Mouse (Mus musculus) limb, embryonic 13.5 days (tissue): ENCODE results near the gene Stard7. TPM values are rescaled to one million over a fixed set of nuclear protein-coding genes. Genes with fewer than 3 reads are reported as not detected.

Source experiments
- ATAC-seq: fragments of 200-750 bp; cut with Nextera tagmentation; 2 replicates; pipeline ENCODE4 v1.8.0; 2017; ENCODE audit warnings: low read depth, moderate number of reproducible peaks, moderate TSS enrichment; ENCODE audit not compliant: low FRiP score
- H3K27ac ChIP-seq: fragments of 300-500 bp; sonication (generic); 2 replicates; pipeline ENCODE4 v1.5.1; 2015; ENCODE audit warnings: inconsistent platforms, mild to moderate bottlenecking, moderate library complexity
- H3K27me3 ChIP-seq: fragments of 300-500 bp; sonication (generic); 2 replicates; pipeline ENCODE4 v1.6.1; 2015; ENCODE audit warnings: mild to moderate bottlenecking, inconsistent platforms
- H3K36me3 ChIP-seq: fragments of 300-500 bp; sonication (generic); 2 replicates; pipeline ENCODE4 v1.6.1; 2015; ENCODE audit warnings: inconsistent platforms, mild to moderate bottlenecking, moderate library complexity
- H3K4me1 ChIP-seq: fragments of 300-500 bp; sonication (generic); 2 replicates; pipeline ENCODE4 v1.6.1; 2015; ENCODE audit warnings: inconsistent platforms
- H3K4me2 ChIP-seq: fragments of 300-500 bp; sonication (generic); replicated peaks from 2 replicates; pipeline ENCODE4 v1.6.1; 2015; ENCODE audit warnings: inconsistent platforms, mild to moderate bottlenecking, moderate library complexity
- H3K4me3 ChIP-seq: fragments of 300-500 bp; sonication (generic); 2 replicates; pipeline ENCODE4 v1.5.1; 2015; ENCODE audit warnings: moderate library complexity, mild to moderate bottlenecking, inconsistent platforms
- H3K9ac ChIP-seq: fragments of 300-500 bp; sonication (generic); 2 replicates; pipeline ENCODE4 v1.6.1; 2015; ENCODE audit warnings: mild to moderate bottlenecking, inconsistent platforms
- H3K9me3 ChIP-seq: fragments of 300-500 bp; sonication (generic); 2 replicates; pipeline ENCODE4 v1.6.1; 2016; ENCODE audit warnings: inconsistent platforms
- WGBS: fragments of 180-500 bp; shearing (Covaris S2); methylation state at CpG from one replicate; pipeline ENCODE4 v1.1.7; 2015; 5-methylcytosine and 5-hydroxymethylcytosine counted together
- polyA plus RNA-seq: library from polyadenylated mRNA; unstranded; fragments of >200 nt; fragmentation: Nextera tagmentation; extraction: Ambion mirVana; gene quantifications from 2 replicates; pipeline ENCODE4 v1.2.1, GENCODE M21; 2015

The Stard7 gene
- polyA plus RNA-seq, 1 experiment from 2014 or later, result 63.8 TPM

DNA sequence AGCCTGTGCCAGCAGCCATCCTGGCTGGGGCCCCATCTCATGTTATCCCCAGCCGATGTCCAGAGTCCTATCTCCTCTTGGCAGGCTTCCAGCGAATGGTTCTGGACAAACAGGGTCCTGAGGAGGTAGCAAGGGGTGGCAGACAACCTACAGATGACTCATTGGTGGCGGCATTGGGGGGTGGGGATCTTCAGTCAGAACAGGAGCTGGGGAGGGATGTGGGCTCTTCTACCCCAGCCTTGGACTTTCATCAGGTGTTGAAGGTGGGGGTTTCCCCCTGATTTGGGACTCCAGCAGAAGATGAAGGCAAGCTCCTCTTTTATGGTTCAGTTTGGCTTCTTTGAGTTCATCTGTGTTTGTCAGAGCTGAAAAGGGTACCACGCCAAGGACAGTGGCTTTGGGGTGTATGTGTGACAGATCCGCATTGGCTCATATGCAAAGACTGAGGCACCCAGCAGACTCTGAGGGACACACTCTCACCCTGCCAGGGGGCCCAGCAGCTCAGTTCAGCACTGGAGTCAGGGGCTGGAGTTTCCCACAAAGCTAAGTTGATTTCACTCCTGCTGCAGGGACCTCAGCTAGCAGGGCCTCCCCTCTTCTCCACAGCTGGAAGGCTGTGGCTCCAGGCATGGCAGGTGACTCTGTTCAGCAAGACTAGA is 64.1 kb downstream of the Stard7 start:
- Histone ChIP-seq H3K27ac (no peak overlapping the region), H3K9ac (no peak overlapping the region), H3K4me3 (no peak overlapping the region), H3K27me3 (peaks cover 38% of the 10 kb centered on the region), H3K4me2 (no peak overlapping the region), H3K36me3 (no peaks in the 10 kb centered on the region), H3K4me1 (peaks cover 10% of the 10 kb centered on the region), H3K9me3 (no peaks in the 10 kb centered on the region)
- no peak for ATAC-seq
- WGBS, result 76% methylated on average over 5 of the region's 5 CpGs

DNA sequence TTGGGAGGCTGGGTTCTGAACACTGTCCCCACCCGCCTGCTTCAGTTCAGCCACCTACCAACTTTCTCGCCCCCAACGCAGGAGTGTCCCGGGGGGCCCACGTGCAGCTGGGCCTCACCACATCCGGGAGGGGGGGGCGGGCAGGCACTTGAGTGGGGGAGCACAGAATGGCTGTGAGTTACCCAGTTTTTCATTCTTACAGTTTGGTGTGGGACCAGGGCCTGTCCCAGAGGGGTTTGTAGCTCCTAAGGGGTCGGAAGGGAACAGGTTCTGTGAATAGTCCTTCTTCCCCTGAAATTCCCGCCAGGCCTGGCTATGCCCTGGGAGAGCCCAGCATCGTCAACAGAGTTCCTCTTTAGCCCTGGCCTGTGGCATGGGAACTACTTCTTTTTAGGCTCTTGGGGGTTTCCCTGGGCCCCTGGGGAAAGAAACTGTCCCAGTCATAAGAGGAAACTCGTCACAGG is 65.1 kb downstream of the Stard7 start:
- H3K9ac ChIP-seq, result no peak overlapping the region
- H3K36me3 ChIP-seq, result no peaks in the 10 kb centered on the region
- no peaks in the 10 kb centered on the region for H3K9me3 ChIP-seq
- H3K4me2 ChIP-seq, result peak overlapping the region; percentile 95
- ATAC-seq, result no peak
- peaks cover 38% of the 10 kb centered on the region for H3K27me3 ChIP-seq
- H3K4me3 ChIP-seq, result no peak overlapping the region
- 43% methylated on average over 11 of the region's 11 CpGs for WGBS
- peaks cover 10% of the 10 kb centered on the region for H3K4me1 ChIP-seq
- H3K27ac ChIP-seq, result no peak overlapping the region

- H3K27ac ChIP-seq, result no peak within 1 kb of the TSS
- H3K27me3 ChIP-seq, result peaks cover 38% of the 10 kb centered on the region
- WGBS, result 0% methylated on average over 50 of the region's 76 CpGs
- H3K36me3 ChIP-seq, result no peaks in the 10 kb centered on the region
- peak within 1 kb of the TSS; percentile 59 for H3K4me3 ChIP-seq
- H3K9me3 ChIP-seq, result no peaks in the 10 kb centered on the region
- ATAC-seq, result peak; percentile 42
- peak within 1 kb of the TSS; percentile 95 for H3K4me2 ChIP-seq
- H3K9ac ChIP-seq, result peak within 1 kb of the TSS; percentile 69
- H3K4me1 ChIP-seq, result peaks cover 10% of the 10 kb centered on the region
Measured at GRCm38 (mm10) chr2:127335767-127336496, 65.9 kb downstream of the Stard7 start, which contains the start of gene Dusp2. Dusp2 (plus strand) TSS chr2:127336159.

DNA sequence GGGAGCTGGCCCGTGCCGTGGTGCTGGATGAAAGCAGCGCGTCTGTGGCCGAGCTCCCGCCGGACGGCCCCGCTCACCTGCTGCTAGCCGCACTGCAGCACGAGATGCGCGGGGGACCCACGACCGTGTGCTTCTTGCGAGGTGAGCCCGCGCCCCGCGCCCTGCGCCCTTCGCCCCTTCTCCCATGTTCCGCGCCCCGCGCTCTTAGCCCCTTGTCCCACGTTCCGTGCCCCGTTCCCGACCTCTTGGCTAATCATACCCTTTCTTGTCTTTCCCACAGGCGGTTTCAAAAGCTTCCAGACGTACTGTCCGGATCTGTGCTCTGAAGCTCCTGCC is 66.4 kb downstream of the Stard7 start:
- Histone ChIP-seq H3K27ac (no peak overlapping the region), H3K36me3 (no peaks in the 10 kb centered on the region), H3K27me3 (peaks cover 38% of the 10 kb centered on the region), H3K4me2 (peak overlapping the region; percentile 95), H3K4me1 (peaks cover 10% of the 10 kb centered on the region), H3K9me3 (no peaks in the 10 kb centered on the region), H3K4me3 (peak overlapping the region; percentile 59), H3K9ac (peak overlapping the region; percentile 69)
- 6% methylated on average over 33 of the region's 33 CpGs for WGBS
- peak; percentile 48 for ATAC-seq

- H3K4me3 ChIP-seq, result peak overlapping the region; percentile 59
- no peaks in the 10 kb centered on the region for H3K36me3 ChIP-seq
- H3K9me3 ChIP-seq, result no peaks in the 10 kb centered on the region
- 40% methylated on average over 5 of the region's 5 CpGs for WGBS
- ATAC-seq, result no peak
- H3K27ac ChIP-seq, result no peak overlapping the region
- peak overlapping the region; percentile 69; the same call in 1 of the 2 replicates for H3K9ac ChIP-seq
- H3K27me3 ChIP-seq, result peaks cover 38% of the 10 kb centered on the region
- H3K4me1 ChIP-seq, result peaks cover 10% of the 10 kb centered on the region
- peak overlapping the region; percentile 95 for H3K4me2 ChIP-seq
Measured at GRCm38 (mm10) chr2:127336885-127337284, 66.9 kb downstream of the Stard7 start.

DNA sequence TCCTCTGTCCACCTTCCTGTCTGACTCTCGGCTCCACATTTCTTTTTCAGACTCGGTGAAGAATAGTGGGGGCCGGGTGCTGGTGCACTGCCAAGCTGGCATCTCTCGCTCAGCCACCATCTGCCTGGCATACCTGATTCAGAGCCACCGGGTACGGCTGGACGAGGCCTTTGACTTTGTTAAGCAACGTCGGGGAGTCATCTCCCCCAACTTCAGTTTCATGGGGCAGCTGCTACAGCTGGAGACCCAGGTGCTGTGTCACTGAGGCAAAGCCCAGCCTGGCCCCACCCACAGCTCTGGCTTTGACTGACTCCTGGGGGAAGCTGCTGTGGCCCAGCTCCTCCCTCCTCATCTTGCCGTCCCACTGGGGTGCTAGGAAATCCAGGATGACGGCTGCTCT is 67.5 kb downstream of the Stard7 start:
- Histone ChIP-seq H3K4me2 (peak overlapping the region; percentile 95), H3K9me3 (no peaks in the 10 kb centered on the region), H3K36me3 (no peaks in the 10 kb centered on the region), H3K27me3 (peaks cover 38% of the 10 kb centered on the region), H3K9ac (no peak overlapping the region), H3K27ac (no peak overlapping the region), H3K4me3 (peak overlapping the region; percentile 59), H3K4me1 (peaks cover 10% of the 10 kb centered on the region)
- WGBS, result 65% methylated on average over 11 of the region's 11 CpGs
- no peak for ATAC-seq

GRCm38 (mm10) chr2:127338012-127338411 is 68.0 kb downstream of the Stard7 start:
- peaks cover 10% of the 10 kb centered on the region for H3K4me1 ChIP-seq
- H3K9ac ChIP-seq, result no peak overlapping the region
- H3K9me3 ChIP-seq, result no peaks in the 10 kb centered on the region
- WGBS, result 60% methylated on average over 7 of the region's 7 CpGs
- no peaks in the 10 kb centered on the region for H3K36me3 ChIP-seq
- peaks cover 38% of the 10 kb centered on the region for H3K27me3 ChIP-seq
- H3K4me2 ChIP-seq, result peak overlapping the region; percentile 95; the same call in 1 of the 2 replicates
- no peak for ATAC-seq
- H3K4me3 ChIP-seq, result no peak overlapping the region
- H3K27ac ChIP-seq, result no peak overlapping the region

- WGBS, result 84% methylated on average over 4 of the region's 4 CpGs
- H3K4me3 ChIP-seq, result no peak within 1 kb of the TSS
- no peak within 1 kb of the TSS for H3K9ac ChIP-seq
Measured at GRCm38 (mm10) chr2:127338416-127338815, 68.4 kb downstream of the Stard7 start, which contains the start of gene Astl. Astl (plus strand) TSS chr2:127338639.

GRCm38 (mm10) chr2:127338833-127339232 is 68.8 kb downstream of the Stard7 start:
- 62% methylated on average over 4 of the region's 4 CpGs for WGBS

More at GRCm38 (mm10) chr2:127338416-127338815, 68.4 kb downstream of the Stard7 start, which contains the start of gene Astl:
- Histone ChIP-seq H3K4me1 (peaks cover 10% of the 10 kb centered on the region), H3K36me3 (no peaks in the 10 kb centered on the region), H3K4me2 (peak within 1 kb of the TSS; percentile 95), H3K27ac (no peak within 1 kb of the TSS), H3K27me3 (peaks cover 38% of the 10 kb centered on the region), H3K9me3 (no peaks in the 10 kb centered on the region)
- no peak for ATAC-seq

GRCm38 (mm10) chr2:127339262-127339661 is 69.2 kb downstream of the Stard7 start:
- Histone ChIP-seq H3K9ac (no peak overlapping the region), H3K4me1 (peaks cover 10% of the 10 kb centered on the region), H3K9me3 (no peaks in the 10 kb centered on the region), H3K4me3 (no peak overlapping the region), H3K4me2 (no peak overlapping the region), H3K27me3 (peaks cover 37% of the 10 kb centered on the region), H3K27ac (no peak overlapping the region), H3K36me3 (no peaks in the 10 kb centered on the region)
- WGBS, result 72% methylated on average over 6 of the region's 6 CpGs
- no peak for ATAC-seq

More at GRCm38 (mm10) chr2:127338833-127339232, 68.8 kb downstream of the Stard7 start:
- Histone ChIP-seq H3K4me3 (no peak overlapping the region), H3K27ac (no peak overlapping the region), H3K36me3 (no peaks in the 10 kb centered on the region), H3K27me3 (peaks cover 38% of the 10 kb centered on the region), H3K9me3 (no peaks in the 10 kb centered on the region), H3K4me2 (no peak overlapping the region), H3K9ac (no peak overlapping the region), H3K4me1 (peaks cover 10% of the 10 kb centered on the region)
- ATAC-seq, result no peak

- no peak; the same call in 1 of the 2 replicates for ATAC-seq
- no peak overlapping the region for H3K4me3 ChIP-seq
- peaks cover 6% of the 10 kb centered on the region; the same call in 1 of the 2 replicates for H3K4me1 ChIP-seq
- H3K9ac ChIP-seq, result no peak overlapping the region
- 14% methylated on average over 3 of the region's 3 CpGs for WGBS
- peaks cover 18% of the 10 kb centered on the region for H3K27me3 ChIP-seq
- H3K27ac ChIP-seq, result no peak overlapping the region
- H3K36me3 ChIP-seq, result no peaks in the 10 kb centered on the region
- H3K4me2 ChIP-seq, result no peak overlapping the region
- no peaks in the 10 kb centered on the region for H3K9me3 ChIP-seq
Measured at GRCm38 (mm10) chr2:127341159-127341558, 71.1 kb downstream of the Stard7 start.

DNA sequence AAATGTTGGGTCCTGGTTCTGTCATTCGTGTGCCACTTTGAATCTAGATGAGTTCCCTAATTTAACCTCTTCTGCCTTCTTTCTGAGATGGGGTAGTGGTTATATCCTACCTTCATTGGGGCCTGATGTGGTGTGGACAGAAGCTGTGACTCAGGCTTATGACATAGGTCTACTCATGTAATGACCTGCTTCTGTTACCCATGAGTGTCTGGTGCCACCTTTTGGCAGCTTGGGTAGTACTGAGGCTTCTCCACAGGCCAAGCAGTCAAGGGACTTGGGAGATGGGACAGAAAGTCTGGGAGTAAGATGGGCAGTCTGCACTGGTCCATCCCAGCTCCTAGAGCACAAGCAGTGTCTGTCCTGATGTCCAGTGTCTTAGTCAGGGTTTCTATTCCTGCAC is 76.3 kb downstream of the Stard7 start:
- no peak overlapping the region for H3K9ac ChIP-seq
- no peaks in the 10 kb centered on the region for H3K36me3 ChIP-seq
- no peak overlapping the region for H3K4me3 ChIP-seq
- H3K27me3 ChIP-seq, result no peaks in the 10 kb centered on the region
- no peak for ATAC-seq
- H3K4me1 ChIP-seq, result no peaks in the 10 kb centered on the region
- WGBS, result 80% methylated on average over 1 of the region's 1 CpGs
- no peak overlapping the region for H3K27ac ChIP-seq
- no peaks in the 10 kb centered on the region for H3K9me3 ChIP-seq
- H3K4me2 ChIP-seq, result no peak overlapping the region
